Mouse (Mus musculus) kidney, adult 2 months (tissue): ENCODE measurements at regions not wholly inside any gene's neighbourhood (a gene's known extent, or its start where the extent isn't known, plus 50 kb on each side); places are given as distances from the start of the nearest gene placed in this dataset.

ENCODE experiments used
- CTCF ChIP-seq: fragments of 200-500 bp; conservative IDR thresholded peaks from 2 replicates; pipeline ENCODE4 v1.5.1; 2011; ENCODE audit warnings: low read depth, mild to moderate bottlenecking, control low read depth, low read length, moderate library complexity, mixed read lengths; ENCODE audit not compliant: insufficient read depth, insufficient read length
- POLR2A ChIP-seq: fragments of 200-500 bp; IDR thresholded peaks from one replicate; pipeline ENCODE4 v1.6.1; 2011; ENCODE audit warnings: low read depth, low read length, control low read depth

GRCm38 (mm10) chr16:63369868-63370267 is 494.1 kb downstream of the Epha3 start:
- no peak for TF ChIP-seq CTCF
- no peak for TF ChIP-seq POLR2A
